Mouse (Mus musculus) frontal cortex, adult (tissue): ENCODE data around the gene Jak1.

ENCODE experiments used
- ATAC-seq: cut with Nextera tagmentation; 2 replicates; pipeline ENCODE4 v1.9.2; 2017; ENCODE audit warnings: mild to moderate bottlenecking, moderate library complexity, mixed read lengths; ENCODE audit not compliant: low TSS enrichment

Jak1 gene

DNA sequence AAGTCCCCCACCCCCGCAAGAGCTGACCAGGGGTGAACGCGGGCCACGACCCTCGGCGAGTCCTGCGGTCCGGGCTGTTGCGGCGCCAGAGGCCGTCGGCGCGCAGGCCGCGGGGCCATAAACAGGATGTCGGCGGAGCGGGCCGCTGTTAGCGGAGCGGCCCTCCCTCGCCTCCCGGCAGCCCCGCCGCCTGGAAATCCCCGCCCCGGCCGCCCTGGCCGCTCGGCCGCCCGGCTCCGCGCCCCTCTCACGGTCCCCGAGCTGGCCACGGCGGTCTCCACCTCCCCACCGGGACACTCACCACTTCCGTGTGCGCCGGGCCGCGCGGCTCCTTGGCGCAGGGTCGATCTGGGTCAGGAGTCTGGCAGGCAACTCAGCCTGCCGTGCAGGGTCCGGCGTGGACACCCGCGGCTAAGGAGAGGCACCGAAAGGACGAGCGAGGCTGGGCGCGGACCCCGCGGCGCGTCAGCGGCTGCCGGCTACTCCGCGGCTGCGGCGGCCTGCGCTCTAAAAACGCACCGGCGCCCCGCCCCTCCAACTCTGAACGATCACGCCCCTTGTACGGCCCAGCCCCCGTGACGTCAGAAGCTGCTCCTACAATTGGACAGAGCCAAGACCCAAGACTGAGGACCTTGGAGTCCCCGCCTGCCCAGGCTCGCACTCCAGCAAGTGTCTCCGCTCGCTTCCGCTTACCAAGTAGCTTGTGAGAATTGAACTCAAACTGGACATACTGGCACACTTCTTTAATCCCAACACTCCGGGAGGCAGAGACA is at the start of gene Jak1:
Gene Jak1 (minus strand): TSS at position 542 of the 773 bp plus-strand sequence.
- peak; percentile 92 for ATAC-seq

DNA sequence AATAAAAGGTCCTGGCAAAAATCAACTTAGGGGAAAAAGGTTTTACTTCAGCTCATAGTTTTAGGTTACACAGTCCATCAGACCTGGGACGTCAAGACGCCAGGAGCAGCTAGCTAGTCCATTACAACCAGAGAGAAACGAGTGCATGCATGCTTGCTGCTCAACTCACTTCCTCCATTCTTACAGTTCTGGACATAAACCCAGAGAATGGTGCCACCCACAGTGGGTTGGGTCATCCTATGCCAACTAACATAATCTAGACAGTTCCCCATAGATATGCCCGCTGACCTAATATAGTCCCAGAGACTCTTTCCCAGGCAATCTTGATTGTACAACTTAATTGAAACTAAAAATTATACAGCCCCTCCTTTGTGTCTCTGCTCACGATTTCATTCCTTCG is 47.0 kb upstream of the Jak1 start:
- ATAC-seq = no peak

DNA sequence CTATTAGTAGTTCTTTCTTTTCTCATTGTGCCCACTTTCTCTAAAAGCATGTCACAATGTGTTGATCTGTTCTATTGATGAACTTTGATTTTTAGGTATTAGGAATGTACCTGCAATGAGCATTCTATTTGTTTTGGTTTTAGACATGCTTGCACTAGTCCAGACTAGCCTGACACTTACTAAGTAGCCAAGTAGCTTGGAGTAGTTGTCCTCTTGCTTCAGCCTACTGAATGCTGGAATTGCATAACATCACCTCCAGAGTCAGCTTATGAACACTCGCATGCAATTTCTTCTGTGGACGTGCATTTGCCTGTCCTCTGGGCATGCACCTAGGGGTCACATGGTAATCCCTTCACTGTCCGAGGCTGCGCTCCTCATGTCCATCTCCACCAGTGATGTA is 43.1 kb upstream of the Jak1 start:
- ATAC-seq = no peak

DNA sequence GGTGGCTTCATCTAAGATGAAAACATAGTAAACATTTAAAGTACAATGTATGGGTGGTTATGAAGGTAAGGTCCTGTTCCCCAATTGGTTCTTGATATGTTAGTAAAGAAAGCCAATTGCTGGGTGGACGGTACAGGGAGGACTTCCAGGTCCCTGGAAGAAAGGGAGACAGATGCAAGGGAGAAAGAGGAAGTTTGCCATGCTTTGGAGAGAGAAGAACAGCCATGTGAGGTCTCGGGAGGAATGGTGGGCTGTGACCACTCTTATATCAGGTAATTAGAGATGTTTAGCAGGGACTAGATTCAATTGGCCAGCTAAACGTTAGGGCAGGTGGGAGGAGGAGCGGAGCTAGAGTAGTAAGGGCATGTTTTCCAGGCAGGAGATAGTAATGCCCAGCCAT is 42.2 kb upstream of the Jak1 start:
- no peak for ATAC-seq

DNA sequence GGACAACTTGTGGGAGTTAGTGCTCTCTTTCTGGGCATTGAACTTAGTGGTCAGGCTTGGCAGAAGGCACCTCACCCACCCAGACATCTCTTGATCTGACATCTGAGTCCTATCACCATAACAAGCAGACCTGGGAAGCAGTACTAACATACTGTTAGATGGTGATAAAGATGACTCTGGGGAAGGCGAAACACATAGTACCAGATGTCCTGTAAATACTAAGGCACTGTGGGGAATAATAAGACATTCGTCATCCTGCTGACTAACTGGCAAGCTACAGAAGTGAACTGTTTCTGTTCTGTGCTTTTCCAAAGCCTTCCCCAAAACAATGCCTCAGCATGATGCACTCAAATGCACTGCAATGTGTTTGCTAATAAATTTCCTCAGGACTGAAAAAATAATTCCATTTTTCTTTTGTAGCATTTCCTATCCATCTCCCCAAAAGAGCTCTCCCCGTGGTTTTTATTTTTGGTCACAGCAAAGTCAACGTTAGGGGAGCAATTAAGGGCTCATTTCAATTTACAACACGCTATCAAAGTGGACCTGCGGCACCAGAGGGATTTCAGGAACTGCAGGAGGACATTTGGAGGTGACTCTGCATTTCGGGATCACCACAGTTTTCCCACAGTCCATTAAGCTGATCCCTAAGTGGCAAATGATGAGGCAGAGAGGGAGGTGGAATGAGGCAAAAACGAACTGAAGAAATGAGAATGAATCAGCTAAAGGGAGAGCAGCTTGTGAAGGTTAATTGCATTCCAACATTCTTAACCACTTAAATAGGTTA is 41.2 kb upstream of the Jak1 start:
- peak; percentile 74 for ATAC-seq

DNA sequence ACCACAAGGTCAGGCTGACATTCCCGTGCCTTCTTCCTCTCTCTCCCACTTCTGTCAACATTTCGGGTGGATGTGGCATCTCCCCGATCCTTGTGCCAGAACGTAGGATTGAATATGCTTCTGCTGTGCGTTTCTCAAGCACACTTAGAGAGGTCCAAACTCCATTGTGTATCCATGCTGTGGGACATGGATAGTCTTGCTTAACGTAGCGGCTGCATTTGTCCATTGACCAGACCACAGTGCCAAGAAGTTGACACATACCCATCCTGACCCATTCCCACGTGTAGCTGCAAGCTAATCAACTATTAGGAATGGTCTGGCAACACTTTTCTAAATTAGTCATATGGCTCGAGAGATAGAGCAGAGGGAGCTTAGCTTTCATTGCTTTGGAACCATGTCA is 40.0 kb upstream of the Jak1 start:
- no peak for ATAC-seq

DNA sequence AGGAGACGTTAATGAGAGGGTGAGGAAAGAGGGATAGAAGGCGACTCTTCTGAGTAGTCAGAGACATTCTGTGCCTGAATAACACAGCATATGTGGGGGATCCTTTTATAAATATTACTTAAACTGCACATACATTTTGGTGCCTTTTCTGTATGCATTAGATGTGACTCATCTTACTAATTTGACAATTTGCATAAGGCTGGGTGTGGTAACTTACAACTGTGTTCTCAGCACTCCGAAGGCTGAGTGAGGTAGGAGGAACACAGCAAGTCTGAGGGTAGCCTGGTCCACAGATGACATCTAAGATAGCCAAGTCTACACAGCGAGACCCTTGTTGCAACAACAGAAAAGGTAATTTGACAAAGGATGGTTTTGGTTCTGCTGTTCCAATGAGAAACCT is 39.0 kb upstream of the Jak1 start:
- peak; percentile 69 for ATAC-seq

DNA sequence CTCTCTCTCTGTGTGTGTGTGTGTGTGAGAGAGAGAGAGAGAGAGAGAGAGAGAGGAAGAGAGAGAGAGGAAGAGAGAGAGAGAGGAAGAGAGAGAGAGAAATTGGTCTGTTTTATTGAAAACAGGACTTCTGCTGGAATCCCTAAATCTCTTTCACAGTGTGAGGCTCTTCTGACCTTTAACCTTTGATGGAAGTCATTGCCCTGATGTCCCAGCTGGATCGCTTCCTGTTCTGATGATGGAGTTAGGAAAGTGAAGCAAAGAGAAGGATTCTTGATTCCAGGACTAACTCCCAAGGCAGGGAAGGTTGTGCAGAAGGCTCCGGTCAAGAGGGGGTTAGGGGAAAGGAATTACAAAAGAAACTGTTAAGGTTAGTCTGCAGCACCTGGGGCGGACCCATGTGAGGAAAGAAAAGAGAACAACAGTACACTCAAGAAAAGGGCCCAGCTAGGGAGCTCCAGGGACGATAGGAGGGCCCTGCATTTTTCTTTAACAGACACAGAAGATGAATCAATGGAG is 35.4 kb upstream of the Jak1 start:
- no peak for ATAC-seq

DNA sequence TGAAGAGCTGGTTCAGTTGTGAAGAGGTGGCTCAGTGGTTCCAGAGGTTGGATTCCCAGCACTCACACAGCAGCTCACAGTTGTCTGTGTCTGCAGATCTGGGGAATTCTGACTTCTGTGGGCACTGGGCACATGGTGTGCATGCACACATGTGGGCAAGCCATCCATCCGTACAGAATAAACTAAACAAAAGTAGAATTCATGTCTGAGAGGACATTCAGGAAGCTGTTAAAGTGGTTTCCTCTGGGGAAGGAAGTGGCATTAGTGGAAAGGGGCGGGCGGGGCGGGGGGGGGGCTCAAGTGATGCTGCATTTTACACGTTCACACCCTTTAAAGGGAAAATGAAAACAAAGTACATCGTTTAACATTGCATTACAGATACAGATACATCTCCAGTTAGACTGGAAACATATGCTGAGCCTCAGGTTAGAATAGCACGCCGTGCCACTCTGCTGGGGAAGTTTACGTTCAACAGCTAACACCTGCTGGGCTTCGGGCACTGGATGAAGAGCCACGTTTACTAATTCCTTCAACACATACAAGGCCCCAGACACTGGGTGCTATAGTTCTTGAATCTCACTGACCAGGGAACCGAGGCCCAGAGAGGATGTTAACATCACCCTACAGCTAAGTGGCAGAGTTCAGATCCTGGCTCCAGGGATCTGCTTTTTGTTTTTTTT is 33.4 kb upstream of the Jak1 start:
- no peak for ATAC-seq

DNA sequence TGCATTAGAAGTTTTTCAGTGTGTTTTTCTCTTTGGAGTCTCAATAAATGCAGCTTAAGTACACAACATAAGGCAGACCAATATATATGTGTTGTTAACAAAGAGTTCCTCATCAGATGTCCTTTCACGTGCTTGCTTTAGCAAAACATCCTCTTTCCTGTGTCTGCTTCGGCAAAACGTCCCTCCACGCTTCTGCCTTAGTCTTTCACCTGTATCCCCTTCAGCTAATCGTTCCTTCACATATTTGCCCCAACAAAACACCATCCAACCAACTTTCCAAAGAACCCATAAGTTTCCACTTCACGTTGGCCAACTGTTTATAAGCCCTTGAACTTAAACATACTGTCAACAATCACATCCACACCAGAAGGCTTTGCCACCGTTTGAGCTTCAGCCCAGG is 31.8 kb upstream of the Jak1 start:
- no peak for ATAC-seq

DNA sequence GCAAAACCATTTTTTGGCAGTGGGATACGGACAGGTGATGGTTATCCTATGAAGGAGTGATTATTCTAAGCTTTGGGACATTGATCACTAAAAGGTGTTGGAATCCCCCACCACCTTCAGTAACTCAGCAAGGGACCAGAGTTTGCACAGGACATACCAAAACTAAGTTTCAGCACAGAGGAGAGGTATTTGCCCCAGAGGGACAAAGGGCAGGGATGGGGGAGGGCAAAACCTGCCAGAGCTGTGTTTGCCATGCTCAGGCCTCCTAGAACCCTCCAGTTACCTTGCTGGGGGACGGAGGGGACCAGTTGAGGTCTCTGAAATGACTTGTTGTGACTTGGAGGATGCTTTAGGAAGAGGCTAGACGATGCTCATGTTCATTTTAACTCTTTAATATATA is 30.7 kb upstream of the Jak1 start:
- ATAC-seq = no peak

DNA sequence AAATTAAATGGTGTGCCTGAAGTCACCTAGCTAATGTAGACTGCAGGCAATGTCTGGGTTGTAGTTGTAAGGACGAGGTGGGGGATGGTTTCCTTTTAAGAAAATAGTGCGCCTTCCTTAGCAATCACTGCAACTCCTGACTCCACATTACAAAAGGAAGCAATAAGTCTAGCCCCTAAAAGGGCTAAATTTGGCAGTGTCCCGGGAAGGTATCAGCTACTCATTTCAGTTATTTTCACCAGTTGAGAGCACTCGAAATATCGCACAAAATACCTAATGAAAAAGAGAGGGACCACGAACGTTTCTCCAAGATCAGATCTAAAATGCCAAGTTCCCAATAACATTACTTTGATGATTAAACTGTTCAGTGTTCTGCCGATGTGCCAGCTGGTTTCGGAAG is 28.6 kb upstream of the Jak1 start:
- no peak for ATAC-seq

DNA sequence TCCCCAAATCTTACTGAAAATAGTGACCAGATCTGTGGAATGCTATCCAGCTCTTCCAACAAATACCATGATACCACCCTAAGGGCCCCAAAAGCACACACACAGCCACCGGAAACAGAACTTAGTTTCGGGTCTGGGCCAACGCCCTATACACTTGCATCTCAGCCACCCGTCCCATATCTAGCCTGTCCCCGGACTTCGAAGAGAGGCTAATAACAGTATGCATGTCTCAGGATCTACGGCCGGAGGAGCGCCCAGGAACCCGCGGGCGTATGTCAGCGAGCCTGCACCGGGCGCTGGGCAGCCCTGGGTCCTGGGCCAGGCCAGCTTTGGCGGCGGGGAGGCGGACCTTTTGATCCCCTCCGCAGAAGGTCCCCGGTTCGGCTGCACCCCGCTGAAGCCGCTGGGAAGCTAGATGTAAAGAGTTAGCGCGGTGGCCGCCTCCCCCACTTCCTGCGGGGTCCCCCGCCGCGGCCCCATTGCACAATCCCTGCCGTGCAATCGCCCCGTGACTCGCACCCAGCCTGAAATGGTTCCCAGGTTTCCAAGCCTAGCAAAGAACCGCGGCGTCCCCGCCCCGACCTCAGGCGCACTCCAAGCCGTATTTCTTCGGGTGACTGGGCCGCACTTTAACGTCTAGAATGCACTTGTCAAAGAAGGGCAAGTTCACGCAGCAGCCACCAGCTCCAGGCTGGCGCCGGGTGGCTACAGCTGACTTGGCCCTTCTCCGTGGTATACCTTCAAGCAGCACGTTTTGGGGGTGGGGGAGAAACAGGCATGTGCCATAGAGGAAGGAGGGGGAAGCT is 27.9 kb upstream of the Jak1 start:
- peak; percentile 13; the same call in 1 of the 2 replicates for ATAC-seq

DNA sequence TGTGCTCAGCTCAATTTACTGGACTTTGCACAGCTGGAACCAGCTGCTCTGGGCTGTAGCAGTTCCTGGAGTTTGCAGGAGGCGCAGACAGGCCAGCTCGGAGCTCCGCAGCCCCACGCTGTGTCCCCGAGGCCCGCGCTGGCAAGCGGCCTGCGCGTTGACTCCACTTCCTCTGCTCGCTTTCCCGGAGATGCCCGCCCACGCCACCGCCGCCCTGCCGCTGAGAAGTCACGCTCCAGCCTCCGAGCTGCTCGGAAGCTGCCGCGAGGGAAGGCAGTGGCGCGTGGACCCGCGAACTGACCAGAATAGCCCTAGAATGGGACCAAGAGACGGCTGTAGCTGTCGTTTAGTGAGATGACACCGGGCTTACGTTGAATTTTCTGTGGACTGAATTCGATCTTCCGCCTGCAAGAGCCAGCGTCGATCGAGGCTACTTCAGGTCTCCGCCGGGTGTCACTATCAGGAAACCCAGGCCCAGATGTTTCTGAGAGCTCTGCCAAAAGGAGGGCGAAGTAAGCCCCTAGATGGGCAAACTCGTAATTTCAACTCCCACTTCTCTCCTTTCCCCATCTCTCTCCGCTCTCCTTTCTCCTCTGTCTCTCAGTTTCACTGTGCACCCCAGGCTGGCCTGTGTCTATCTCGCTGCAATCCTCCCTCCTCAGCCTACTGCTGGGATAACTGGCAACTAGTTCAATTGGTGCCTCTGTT is 27.1 kb upstream of the Jak1 start:
- peak; percentile 84 for ATAC-seq

DNA sequence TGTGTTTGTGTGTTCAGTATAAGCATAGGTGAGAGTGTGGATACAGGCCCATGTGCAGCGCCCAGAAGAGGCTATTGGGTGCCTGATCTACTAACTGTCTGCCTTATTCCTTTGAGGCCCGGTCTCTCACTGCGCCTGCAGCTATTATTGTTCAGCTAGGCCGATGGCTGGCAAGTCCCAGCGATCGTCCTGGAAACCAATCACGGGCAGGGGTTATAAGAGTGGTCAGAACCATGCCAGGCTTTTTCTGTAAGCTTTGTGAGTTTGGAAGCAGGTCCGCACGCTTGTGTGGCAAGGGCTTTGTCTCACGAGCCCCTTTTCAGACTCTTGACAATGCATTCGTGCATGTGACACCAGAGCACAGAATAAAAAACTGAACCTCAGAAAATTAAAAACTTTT is 23.2 kb upstream of the Jak1 start:
- no peak for ATAC-seq

DNA sequence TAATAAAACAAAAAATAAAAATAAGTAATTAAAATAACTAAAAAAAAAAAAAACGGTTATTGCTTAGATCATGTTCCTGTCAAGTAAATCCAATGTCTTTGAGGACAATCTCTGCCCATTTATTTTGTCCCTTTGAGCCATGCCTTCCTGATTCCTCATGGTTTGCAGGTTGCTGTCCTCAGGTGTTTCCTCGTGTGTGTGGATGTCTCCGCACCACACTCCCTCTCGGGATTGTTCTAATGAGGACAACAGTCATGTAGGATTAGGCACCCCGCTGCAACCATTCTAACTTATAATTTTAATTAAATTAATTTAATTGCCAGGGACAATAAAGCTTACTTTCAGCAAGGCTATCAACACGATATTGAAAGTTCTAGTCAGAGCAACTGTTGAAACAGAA is 21.5 kb upstream of the Jak1 start:
- ATAC-seq = no peak

DNA sequence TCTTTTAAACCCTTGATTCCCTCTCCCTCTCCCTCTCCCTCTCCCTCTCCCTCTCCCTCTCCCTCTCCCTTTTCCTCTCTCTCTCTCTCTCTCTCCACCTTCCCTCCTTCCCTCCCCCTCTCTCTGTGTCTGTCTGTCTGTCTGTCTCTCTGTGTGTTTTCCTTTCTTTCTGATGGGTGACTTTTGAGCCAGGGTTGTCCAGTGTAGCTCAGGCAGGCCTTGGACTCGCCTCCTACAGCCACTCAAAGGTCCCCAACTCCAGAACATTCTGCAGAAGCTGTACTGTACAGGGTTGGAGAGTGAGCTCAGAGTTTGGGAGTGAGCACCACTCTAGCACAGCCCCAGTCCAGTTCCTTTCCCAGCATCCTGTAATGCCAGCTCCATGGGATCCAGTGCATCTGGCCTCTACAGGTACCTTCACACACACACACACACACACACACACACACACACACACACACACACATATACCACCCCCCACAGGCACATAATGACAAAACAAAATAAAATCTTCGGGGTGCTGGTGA is 20.9 kb upstream of the Jak1 start:
- no peak for ATAC-seq

DNA sequence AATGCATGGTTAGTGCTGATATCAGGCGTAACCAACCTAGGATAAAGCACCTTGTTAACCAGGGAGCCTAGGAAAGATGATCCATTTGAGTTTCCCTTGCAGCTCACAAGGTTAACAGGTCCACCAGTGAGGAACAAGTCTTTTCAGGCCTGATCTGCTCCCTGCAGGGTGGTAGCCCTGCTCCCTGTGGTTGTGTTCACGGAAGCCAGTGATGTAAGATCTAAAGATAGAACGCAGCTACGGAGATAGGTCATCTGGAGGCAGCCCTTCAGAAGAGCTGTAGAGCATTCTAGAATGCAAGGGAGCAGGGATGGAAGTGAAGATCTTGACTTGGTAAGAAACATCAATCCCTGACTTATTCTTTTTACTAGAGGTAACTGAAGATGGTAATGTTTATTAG is 18.9 kb upstream of the Jak1 start:
- ATAC-seq = no peak

DNA sequence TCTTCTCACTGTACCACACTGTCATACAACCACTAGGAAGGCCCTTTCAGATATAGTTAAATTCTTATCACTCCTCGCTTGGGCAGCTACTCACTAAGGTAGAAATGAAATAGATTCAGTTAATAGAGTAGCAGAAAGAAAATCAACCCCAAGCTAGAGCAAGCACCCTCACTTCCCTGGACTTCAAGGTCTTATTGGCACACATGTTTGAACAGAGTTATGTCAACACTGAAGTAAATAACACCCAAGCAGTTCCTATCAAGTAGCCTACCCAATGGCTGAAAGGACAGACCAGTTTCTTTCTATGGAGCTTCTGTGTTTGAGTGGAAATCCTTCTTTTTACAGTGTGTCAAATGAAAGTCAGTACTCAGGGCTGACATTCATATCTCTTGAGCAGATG is 17.2 kb upstream of the Jak1 start:
- no peak for ATAC-seq

DNA sequence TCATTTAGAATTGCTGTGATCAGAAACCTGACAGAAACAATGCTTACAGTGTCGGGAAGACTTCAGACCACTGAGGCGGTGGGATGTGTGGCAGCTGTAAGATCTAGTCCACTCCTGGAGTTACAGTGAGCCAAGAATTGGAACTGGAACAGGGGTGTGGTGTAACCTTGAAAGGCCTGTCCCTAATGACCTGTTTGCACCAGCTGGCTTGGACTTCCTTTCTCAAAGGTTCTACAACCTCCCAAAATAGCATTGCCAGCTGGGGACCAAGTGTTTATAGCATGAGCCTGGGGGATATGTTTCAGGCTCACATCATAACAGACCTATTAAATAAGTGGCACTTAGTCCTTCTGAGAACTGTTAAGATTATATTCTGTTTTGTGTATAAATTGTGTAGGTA is 15.0 kb upstream of the Jak1 start:
- no peak for ATAC-seq
